ENCODE assay signal across 14 mouse cellular contexts in genomic region chr9:28423407-28423806, GRCm38 (mm10).
"Had no signal": no experiment of that assay in that cellular context is flagged by ENCODE, and none has a peak within 500 bp of the region (broad histone marks: within the 10 kb centered on the region; RNA-seq: fewer than 3 reads in every experiment).

No protein-coding gene starts in this region.

- H3K4me2 ChIP-seq: kidney, embryonic 15.5 days; liver, embryonic 11.5 days; liver, embryonic 15.5 days had no signal

- H3K27ac ChIP-seq: kidney, embryonic 15.5 days; limb, embryonic 10.5 days; liver, embryonic 15.5 days; midbrain, embryonic 10.5 days had no signal

- H3K9me3 ChIP-seq: kidney, embryonic 15.5 days; limb, embryonic 10.5 days; liver, embryonic 15.5 days; midbrain, embryonic 10.5 days had no signal

- H3K27me3 ChIP-seq: kidney, embryonic 15.5 days; liver, embryonic 15.5 days had no signal

- H3K9ac ChIP-seq: kidney, embryonic 15.5 days; liver, embryonic 15.5 days had no signal

- DNase-seq: kidney, adult 2 months; kidney, postnatal 14 days; lung, adult 2 months; lung, postnatal 4 days; midbrain, embryonic 14.5 days; right cerebral cortex, postnatal 14 days; thymus, adult 18-20 months; thymus, postnatal 14 days had no signal

- H3K4me1 ChIP-seq: kidney, embryonic 15.5 days; limb, embryonic 10.5 days; liver, embryonic 15.5 days; midbrain, embryonic 10.5 days had no signal

- H3K36me3 ChIP-seq: kidney, embryonic 15.5 days; limb, embryonic 10.5 days; liver, embryonic 15.5 days; midbrain, embryonic 10.5 days had no signal

- ATAC-seq: lung, postnatal 0 days had no signal

- H3K4me3 ChIP-seq: kidney, embryonic 15.5 days; limb, embryonic 10.5 days; liver, embryonic 15.5 days; midbrain, embryonic 10.5 days had no signal
